Mouse (Mus musculus) left cerebral cortex, postnatal 4 days (tissue): ENCODE measurements around the gene Cd38. TPM values are rescaled to one million over a fixed set of nuclear protein-coding genes. Genes with fewer than 3 reads are reported as not detected.

Experiments
- DNase-seq: peaks from one replicate; pipeline ENCODE4 v3.0.0-alpha.2; 2022
- intact Hi-C: fragments of 180-260 bp; cut with DNase I; formaldehyde crosslinking; loops from one replicate; pipeline ENCODE4 v1.15.1; 2025
- total RNA-seq, 2 experiments: library from RNA; stranded (reverse); gene quantifications; 2 replicates each; pipeline ENCODE4 v1.2.3; 2021

Cd38 gene
- total RNA-seq, result 1 to 10 TPM; 1.5 to 1.6 TPM

DNA sequence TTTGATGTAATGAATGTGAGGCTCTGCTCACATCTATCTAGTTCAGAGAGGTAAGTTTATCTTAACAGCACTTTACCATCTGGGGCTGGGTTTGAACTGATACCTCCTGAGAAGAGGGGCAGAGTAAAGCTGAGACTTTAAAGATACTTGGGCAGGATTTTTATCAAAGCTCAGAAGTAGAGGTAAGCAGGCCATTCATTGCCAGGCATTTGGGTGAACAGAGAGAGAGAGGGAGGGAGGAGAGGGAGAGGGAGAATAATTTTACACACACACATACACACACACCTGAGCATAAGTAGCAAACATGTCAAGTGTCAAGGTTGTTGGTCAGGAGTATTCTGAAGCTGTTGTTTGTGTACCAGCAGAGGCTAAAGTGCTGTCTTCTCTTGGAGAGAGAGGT lies at the start of gene Cd38:
Gene Cd38 (plus strand): TSS at position 301 of the 400 bp plus-strand sequence.
- DNase-seq, result no peak
- intact Hi-C loops, result no loop called here

DNA sequence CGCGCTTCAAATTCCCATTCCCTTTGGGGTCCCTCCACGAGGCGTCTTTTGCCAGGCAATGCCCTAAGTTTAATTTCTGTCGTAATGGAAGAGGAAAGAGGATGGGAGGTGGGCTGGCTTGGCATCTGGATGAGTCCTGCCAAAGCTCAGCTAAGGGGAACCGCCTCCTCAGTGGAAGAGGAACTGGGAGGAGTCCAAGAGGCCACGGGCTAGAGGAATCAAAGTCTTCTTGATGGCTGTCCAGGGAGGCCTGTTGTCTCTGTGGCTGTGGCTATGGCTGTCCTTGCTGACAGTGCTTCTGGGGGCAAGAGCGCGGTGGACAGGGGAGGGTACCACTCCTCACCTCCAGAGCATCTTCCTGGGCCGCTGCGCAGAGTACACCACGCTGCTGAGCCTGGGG lies 49.7 kb upstream of the Cd38 start, which contains the start of gene Bst1:
Gene Bst1 (plus strand): TSS at position 191 of the 400 bp plus-strand sequence.
- DNase-seq, result no peak
- intact Hi-C loops, result no loop called here

DNA sequence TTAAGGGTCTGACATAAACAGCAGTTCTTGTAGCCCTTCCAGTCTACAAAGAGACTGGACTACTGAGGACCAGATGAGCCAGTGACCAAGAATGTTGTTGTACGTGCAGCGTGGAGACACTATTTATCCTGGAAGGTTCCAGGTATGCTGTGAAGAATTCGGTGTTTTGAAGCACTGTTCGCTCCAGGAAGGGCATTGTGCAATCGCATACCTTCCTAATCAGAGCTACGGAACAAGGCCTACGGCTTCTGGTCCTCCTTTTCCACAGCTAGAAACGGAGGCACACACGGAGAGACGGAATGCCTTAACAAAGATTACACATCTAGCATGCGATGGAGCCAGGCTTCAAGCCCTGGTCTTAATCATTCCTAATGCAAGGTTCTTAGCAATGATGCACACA lies 47.6 kb upstream of the Cd38 start:
- intact Hi-C loops, result no loop called here

DNA sequence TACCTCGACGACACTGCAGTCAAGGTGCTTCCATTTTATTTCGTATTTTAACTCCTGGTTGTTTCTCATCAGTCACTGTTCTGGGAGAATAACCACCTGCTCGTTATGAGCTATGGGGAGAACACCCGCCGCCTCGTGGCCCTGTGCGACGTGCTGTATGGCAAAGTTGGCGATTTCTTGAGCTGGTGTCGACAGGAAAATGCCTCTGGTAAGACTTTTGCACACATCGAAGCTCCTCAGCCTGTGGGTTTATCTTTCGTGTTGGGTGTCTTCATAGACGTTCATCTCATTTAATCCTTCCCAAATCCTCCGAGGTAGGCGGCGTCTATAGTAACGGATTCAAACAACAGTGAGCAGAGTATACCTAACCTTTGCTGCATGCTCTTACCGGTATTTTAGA lies 46.8 kb upstream of the Cd38 start, which contains the start of gene Fbxl5:
Gene Fbxl5 (minus strand): TSS at position 101 of the 400 bp plus-strand sequence.
- no peak for DNase-seq
- intact Hi-C loops, result no loop called here

More for the DNA sequence above, 47.6 kb upstream of the Cd38 start:
- no peak for DNase-seq

DNA sequence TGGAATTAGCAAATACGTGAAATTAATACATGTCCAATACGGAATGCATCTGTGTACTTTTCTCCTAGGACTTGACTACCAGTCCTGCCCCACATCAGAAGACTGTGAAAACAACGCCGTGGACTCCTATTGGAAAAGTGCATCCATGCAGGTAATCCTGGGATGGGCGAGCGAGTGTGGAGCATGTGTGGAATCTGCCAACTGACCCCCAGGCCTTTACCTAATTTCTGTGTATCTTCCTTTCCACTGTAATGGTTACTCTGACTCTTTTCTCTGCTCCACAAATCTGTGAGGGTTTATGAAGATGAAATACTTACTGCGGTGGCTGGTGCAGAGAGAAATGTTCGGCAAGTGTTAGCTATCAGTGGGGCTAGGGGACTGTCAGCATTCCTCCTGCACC lies 46.2 kb upstream of the Cd38 start:
- intact Hi-C loops, result no loop called here

DNA sequence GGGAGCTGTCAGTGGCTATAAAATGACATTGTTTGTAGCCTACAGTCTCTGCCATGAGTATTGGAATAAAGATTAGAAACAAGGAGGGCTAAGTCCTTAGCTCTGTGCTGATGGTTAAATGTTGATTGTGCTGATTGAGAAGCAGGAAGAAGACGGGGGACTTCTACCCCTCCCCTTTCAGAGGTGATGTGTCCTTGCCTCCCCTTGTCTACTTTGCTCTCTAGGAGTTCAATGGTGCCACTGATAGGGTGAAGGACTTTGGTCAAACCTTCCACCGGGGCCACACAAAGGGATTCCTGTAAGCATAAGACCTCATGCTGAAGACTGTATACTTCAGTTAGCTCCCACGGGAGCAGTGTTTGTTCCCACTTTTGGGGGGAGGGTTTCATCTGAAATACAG lies 45.5 kb upstream of the Cd38 start:
- intact Hi-C loops, result no loop called here
- no peak for DNase-seq

More for the DNA sequence above, 46.2 kb upstream of the Cd38 start:
- no peak for DNase-seq

DNA sequence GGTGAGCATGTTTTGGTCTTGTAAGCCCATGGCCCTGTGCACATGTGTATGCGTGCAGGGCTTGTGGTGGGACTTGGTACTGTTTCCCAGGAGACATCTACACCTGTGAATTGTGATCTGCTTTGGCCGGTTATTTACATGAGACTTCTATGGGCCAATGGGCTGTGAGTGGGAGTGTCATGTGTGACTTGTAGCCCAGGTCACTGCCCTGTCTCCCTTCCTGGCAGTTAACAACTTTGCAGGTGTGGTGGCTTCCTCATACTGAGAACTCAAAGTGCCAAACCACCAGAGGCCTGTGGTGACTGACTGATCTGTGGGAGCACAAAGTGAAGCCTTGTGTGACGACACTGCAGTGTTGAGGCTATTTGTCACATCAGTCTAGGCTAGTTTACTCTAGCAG lies 43.8 kb upstream of the Cd38 start:
- intact Hi-C loops, result no loop called here
- no peak for DNase-seq

DNA sequence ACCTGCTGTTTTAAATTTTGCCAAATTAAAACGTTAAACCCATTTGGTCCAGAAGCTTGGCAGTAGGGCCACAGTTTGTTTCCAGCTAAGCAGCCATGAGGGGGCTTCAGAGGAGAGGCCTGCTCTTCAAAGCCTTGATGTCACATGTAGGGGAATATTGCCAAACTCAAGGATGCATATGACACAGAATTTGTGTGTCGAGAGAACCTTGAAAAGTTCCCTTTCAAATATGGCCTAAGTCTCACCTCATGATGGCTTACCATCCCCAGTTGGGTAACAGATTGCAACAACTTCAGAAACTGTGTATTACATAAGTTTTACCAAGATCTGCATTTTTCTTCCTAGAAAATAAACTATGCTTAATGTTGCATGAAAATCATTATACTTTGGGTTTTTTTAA lies 41.5 kb upstream of the Cd38 start:
- no peak for DNase-seq
- intact Hi-C loops, result no loop called here

DNA sequence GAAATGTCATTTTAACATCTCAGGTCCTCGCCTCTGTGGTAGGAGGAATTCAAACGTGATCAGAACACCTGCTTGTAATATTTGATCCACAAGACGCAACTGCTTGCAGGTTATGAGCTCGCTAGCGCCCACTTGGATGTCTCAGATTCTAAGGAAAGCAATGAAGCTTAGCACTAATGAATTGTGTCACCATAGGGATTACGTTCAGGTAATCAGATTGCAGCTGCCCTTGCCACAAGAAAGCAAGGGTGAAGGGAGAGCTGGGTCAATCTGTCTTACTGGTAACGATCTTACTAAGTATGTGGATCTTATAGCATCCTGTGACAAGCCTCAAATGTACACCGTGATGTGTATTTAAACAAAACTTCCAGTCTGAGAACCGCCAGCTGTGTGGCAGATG lies 41.0 kb upstream of the Cd38 start:
- intact Hi-C loops, result no loop called here
- DNase-seq, result no peak

DNA sequence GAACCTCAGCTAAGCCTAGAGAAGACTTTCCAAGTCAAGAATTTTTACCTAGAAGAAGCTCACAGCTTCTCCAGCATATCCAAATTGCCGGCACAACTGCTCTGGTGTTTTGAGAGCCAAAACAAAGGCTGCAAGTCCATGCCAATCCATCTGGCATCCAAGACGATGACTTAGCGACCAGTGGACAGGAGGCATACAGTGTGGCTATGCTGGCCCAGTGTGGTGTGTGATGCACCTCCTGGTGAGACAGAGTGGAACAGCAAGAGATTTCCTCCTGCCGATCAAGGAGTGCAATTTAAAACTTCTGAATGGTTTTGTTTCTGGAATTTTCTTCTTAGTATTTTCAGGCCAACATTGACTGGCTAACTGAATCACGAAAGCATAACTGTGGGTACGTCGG lies 31.8 kb upstream of the Cd38 start:
- peak; percentile 46 for DNase-seq
- intact Hi-C loops, result no loop called here

DNA sequence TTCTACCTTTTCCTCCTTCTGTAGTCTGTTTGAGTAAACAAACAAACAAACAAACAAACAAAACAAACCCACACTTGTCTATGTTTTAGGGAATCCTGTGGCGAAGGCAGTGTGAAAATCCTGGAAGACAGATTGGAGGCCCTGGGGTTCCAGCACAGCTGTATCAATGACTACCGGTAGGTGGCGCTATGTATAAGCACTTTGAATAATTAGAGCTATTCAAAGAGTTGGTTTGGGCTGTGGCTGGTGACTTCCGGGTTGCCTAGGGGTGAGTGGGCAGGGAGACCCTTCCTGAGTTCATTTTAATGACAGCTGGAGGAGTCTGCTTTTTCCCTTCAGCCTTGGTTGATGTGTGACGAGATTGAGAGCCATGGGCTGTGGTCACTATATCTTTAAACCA lies 31.0 kb upstream of the Cd38 start:
- intact Hi-C loops, result no loop called here
- peak; percentile 39 for DNase-seq

DNA sequence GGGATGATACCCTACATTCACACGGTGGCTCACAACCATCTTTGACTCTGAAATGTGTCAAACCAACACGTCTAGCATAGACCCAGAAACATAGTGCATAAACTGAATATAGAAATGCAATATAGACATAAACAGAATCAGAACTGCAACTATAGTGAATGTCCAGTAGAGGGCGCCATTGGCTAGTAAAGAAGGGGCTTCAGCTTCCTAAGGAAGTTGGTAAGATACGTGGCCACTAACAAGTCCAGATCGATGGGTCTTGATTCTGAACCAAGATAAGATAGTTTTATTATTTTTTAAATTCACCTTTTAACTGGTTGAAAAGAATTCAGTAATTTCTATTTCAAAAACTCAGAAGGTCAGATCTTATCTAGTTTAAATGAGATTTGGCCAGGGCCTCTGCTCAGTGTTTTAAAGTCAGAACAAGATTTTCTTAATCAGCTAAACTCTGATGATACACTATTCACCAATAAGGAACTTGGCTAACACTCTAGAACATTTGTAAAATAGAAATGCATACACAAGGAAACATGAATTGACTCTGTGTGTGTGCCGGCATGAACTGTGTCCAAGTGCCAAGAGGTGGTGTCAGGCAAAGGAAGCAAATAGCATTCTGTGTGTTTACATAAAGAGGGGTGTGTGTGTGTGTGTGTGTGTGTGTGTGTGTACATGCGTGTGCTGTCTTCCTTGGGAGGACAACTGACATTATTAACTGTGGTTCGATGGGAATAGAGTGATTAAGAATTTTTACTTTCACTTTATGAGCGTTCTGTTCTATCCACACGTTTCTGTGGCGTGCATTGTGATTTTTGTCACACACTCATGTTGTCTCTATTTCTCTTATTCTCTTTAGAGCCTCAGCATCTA lies 27.0 kb upstream of the Cd38 start:
- intact Hi-C loops, result loop anchor here (5.0 kb wide), 1 partner anchor 421 kb away; no protein-coding TSS in a partner anchor
- DNase-seq, result peak; percentile 27

DNA sequence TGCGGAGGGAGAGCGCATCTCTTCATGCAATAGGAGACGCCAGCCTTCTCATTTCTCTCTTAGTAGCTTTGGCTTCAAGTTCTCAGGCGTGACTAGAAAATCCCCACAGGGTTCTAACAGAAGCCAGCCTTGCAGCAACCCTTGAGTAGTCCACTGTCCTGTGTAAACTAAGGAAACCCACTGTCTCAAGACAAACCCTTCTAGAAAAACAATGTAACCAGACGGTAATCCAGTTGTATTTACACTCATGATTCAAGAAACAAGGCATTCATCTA lies 26.4 kb upstream of the Cd38 start:
- intact Hi-C loops, result loop anchor here (5.0 kb wide), 1 partner anchor 420 kb away; no protein-coding TSS in a partner anchor
- no peak for DNase-seq

DNA sequence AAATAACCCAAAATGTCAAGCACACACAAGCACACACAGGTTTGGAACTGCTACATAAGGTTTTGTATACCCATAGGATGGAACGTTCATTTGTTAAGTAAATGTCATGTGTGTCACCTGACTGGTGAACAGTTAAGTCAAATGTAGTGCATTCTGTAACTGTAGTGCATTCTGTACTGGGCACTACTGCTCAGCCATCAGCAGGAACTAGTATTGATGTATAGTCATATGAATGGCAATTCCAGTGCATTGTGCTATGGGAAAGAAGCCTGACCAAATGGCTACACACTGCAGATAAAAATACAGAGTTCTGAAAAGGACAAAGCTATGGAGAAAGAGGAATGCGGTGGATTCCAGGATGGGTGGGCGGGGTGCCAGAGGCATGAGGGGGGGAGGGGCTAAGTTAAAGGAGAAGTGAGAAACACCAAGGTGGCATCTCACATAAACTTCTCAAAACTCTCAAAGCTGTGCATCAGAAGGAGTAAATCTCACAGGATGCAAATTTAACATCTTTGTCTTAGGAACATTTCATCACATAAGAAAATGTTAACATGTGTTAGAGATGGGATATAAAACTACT lies 25.7 kb upstream of the Cd38 start:
- intact Hi-C loops, result loop anchor here (5.0 kb wide), 1 partner anchor 420 kb away; no protein-coding TSS in a partner anchor
- no peak for DNase-seq

DNA sequence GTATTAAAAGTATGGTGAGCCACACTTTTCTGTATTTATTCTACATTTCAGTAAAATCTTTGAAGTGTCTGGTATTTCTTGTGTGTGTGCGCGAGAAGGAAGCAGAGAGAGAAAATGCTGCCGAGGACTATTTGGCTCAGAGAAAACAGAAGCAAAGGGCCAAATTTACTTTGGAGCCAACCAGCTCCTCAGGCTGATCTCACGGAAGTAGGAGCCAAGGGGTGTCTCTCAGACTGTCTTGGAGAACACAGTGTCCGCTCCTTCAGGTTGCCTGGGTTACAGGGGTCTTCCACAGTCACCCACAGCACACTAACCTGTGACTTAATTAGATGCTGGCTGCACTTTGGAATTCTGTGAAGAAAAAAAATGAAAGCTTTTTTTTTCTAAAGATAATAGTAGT lies 23.3 kb upstream of the Cd38 start:
- intact Hi-C loops, result no loop called here
- DNase-seq, result no peak

DNA sequence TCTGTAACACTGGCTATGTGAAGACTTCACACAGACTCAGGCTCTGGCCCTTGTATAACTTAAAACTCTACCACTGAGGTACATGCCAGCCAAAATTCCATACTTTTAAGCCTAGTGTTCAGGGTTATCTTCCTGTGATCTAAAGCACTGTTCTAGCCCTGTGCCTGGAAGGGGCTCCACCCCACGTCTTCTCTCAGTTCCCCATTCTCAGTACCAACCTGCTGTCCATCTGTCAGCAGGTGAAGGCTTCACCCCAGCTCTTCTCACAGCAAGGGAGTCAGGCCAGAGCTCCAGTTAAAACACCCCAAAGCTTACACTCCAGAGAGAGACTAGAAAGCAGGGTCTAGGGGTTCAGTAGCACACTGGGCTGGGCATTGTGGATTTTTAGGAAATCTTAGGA lies 22.7 kb upstream of the Cd38 start:
- intact Hi-C loops, result no loop called here

DNA sequence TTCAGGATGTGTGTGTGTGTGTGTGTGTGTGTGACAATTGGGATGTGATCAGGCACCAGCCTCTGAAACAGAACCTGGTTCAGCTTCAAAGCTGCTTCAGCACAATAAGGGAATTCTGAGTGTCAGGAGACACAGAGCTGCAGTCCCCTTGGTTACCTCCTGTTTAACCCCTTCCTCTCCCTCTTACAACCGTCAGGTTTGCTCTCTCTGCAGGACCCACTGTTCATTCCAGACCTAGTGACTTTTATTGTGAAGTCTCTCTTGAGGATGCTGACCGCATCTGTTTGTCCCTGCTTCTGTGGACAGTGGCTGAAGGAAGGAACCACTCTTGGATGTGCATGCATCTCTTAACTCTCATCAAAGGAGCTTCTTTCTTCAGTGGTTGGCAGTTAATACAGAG lies 22.1 kb upstream of the Cd38 start:
- intact Hi-C loops, result no loop called here
- DNase-seq, result no peak

More for the DNA sequence above, 22.7 kb upstream of the Cd38 start:
- DNase-seq, result no peak

DNA sequence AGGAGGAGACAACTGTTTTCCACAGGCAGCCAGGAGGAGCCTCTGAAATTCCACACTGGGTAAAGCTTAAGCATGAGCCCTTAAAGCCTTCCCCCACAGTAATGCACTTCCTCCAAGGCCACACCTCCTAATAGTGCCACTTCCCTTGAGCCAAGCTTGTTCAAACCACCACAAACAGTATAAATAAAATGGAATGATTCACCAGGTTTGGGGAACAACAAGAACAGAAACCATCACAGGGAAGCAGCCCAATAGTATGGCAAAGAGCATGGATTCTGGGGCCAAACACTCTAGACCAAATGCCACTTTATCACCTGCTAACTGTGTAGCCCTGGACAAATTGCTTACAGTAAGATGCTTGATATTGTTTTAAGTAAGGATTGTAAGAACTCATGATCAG lies 20.8 kb upstream of the Cd38 start:
- intact Hi-C loops, result no loop called here
- DNase-seq, result no peak

DNA sequence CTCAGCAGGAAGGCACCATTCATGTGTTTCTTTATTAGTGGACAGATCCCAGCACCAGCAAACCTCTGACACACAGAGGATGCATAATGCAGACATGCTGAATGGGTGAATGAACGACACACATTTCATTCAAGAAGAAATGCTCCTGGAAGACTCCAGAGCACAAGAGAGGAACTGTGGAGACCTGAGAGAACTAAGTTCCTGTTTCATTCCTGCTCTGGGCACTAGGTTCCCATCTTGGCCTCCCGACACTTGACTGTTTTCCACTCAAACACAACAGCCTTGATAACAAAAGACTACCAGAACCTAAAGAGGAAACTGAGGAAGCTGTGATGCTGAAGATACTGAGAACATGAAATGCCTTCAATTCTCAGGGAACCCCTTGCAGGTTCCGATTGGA lies 20.1 kb upstream of the Cd38 start:
- intact Hi-C loops, result no loop called here

DNA sequence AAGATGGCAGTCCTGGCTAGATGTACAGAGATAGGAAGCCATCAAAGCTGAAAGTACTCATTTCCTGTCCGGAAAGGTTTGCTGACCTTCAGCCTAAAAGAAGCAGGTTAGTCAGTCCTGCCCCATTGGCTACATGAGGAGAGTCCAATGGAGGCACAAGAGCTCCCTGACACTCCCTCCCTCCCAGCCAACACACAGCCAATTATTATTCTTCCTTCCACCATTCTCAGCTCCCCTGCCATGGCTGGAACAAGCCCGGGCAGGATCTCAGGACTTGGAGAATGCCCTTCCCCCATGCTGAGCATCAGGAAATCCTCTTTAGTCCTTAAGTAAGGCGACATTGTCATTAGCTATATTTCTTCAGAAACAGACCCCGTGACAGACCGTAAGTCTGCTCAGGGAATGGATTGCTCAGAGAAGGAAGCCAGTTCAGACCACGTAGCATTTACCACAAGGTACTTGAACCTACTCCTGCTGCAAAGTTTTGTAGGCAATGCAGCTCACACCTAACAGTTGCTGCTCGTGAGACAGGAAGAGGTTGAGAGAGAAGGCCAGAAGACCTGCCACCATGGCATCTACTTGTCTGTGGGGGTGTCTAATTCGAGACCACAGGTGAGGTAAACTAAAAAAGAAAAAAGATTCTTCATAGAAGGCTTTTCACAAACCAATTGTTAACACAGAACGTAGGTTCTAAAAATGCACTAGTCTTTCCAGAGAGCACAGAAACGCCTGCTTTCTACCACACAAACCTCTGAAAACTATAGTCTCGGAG lies 15.1 kb upstream of the Cd38 start:
- no peak for DNase-seq
- intact Hi-C loops, result no loop called here

More for the DNA sequence above, 20.1 kb upstream of the Cd38 start:
- DNase-seq, result no peak

DNA sequence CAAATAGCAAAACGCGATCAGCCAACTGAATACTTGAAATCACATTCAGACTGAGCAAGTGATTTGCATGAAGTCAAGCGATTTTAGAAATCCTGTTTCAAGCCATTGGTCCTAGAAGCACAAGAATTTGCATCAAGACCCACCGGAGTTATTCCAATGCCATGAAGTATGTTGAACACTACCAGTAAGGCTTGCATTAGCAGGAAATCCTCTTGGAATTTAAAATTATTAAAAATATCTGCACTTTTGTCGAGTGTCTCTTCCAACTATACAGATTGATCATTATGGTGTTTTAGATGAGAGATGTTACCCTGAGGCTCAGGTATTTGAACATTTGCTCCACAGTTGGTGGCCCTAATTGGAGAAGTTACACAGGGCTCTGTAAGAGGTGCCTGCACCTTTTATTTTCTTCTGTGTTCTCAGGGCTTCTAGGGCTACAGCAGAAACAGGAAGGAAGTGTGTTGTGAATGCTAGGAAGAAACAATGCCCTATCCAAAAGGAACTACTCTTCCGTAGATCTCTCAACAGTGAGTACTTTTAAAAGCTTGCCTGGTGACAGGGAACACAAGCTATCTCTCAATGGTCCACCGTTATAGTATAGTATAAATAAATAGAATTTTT lies 14.4 kb upstream of the Cd38 start:
- intact Hi-C loops, result no loop called here
- DNase-seq, result no peak
